ENCODE assay signal across 10 mouse cellular contexts in genomic region chr11:60509500-60509899, GRCm38 (mm10). TPM values are rescaled to one million over a fixed set of nuclear protein-coding genes. Genes with fewer than 3 reads are reported as not detected.
DNase-seq lines count a peak whose midpoint lies in the region; ATAC-seq and TF ChIP-seq lines count a peak whose summit lies in the region.
"Had no signal": no experiment of that assay in that cellular context is flagged by ENCODE, and none has a peak within 500 bp of the region (broad histone marks: within the 10 kb centered on the region; RNA-seq: fewer than 3 reads in every experiment).

No protein-coding gene starts in this region.

- peak overlapping the region; percentile 41 to 50 for H3K4me3 ChIP-seq in heart, embryonic 14.5 days (ENCODE audit: control insufficient read depth in 1 of 2, insufficient read depth in 1 of 2, low read depth in 1 of 2, low read length in 2 of 2)
- peak overlapping the region; percentile 37 for H3K4me3 ChIP-seq in hindbrain, embryonic 12.5 days
- peak overlapping the region; percentile 37 for H3K4me3 ChIP-seq in lung, embryonic 14.5 days (ENCODE audit: low read depth, low read length)
- H3K4me3 ChIP-seq: myocyte had no signal

- H3K36me3 ChIP-seq in heart, embryonic 14.5 days (ENCODE audit: control insufficient read depth, insufficient read depth, low read length) = no peaks in the 10 kb centered on the region
- no peaks in the 10 kb centered on the region for H3K36me3 ChIP-seq in hindbrain, embryonic 12.5 days
- no peaks in the 10 kb centered on the region for H3K36me3 ChIP-seq in lung, embryonic 14.5 days (ENCODE audit: insufficient read depth)

- TF ChIP-seq CTCF in lung, embryonic 14.5 days (IDR thresholded peaks at IDR 0.05; ENCODE audit: low read depth) = no peak

- no peaks in the 10 kb centered on the region for H3K9me3 ChIP-seq in heart, embryonic 14.5 days (ENCODE audit: control insufficient read depth, low read length)
- no peaks in the 10 kb centered on the region for H3K9me3 ChIP-seq in hindbrain, embryonic 12.5 days (replicated peaks)
- H3K9me3 ChIP-seq in lung, embryonic 14.5 days (ENCODE audit: low read depth, low read length) = no peaks in the 10 kb centered on the region

- H3K4me2 ChIP-seq in heart, embryonic 14.5 days (ENCODE audit: low read length) = peak overlapping the region; percentile 86
- H3K4me2 ChIP-seq in hindbrain, embryonic 12.5 days (replicated peaks) = peak overlapping the region; percentile 63
- peak overlapping the region; percentile 74 for H3K4me2 ChIP-seq in lung, embryonic 14.5 days

- H3K27me3 ChIP-seq in heart, embryonic 14.5 days (ENCODE audit: control insufficient read depth, insufficient read depth, low read length) = peaks cover 28% of the 10 kb centered on the region
- peaks cover 38% of the 10 kb centered on the region for H3K27me3 ChIP-seq in hindbrain, embryonic 12.5 days
- peaks cover 11% of the 10 kb centered on the region for H3K27me3 ChIP-seq in lung, embryonic 14.5 days (ENCODE audit: insufficient read depth, low read length)

- no peak overlapping the region for H3K27ac ChIP-seq in heart, embryonic 14.5 days (replicated peaks in 1 of 2; ENCODE audit: control insufficient read depth in 1 of 2, insufficient read depth in 1 of 2, low read depth in 2 of 2, low read length in 2 of 2)
- no peak overlapping the region for H3K27ac ChIP-seq in hindbrain, embryonic 12.5 days
- no peak overlapping the region for H3K27ac ChIP-seq in lung, embryonic 14.5 days (ENCODE audit: low read depth)

- 0 out of 2 replicates have a peak, but pooled peaks have one; percentile 33 for ATAC-seq in heart, embryonic 14.5 days (ENCODE audit: insufficient number of reproducible peaks, insufficient read depth, low FRiP score, low read depth)
- no peak for ATAC-seq in hindbrain, embryonic 12.5 days (ENCODE audit: low FRiP score)
- 0 out of 2 replicates have a peak, but pooled peaks have one; percentile 65 for ATAC-seq in lung, embryonic 14.5 days (ENCODE audit: insufficient read depth)
- ATAC-seq: Patski had no signal

- H3K4me1 ChIP-seq in heart, embryonic 14.5 days (ENCODE audit: control insufficient read depth in 2 of 2, insufficient read depth in 2 of 2, low read length in 2 of 2) = peaks cover 10 to 12% of the 10 kb centered on the region in 2 experiments; a peak in 3 of 4 replicates
- peaks cover 13% of the 10 kb centered on the region for H3K4me1 ChIP-seq in hindbrain, embryonic 12.5 days
- 0 out of 2 replicates have a peak, but pooled peaks cover 3% of the 10 kb centered on the region for H3K4me1 ChIP-seq in lung, embryonic 14.5 days (ENCODE audit: insufficient read depth)

- no peak for DNase-seq in heart, postnatal 4 days
- DNase-seq in embryo, embryonic 10 days (ENCODE audit: low spot score) = peak; percentile 41
- DNase-seq in lung, embryonic 14.5 days = peak; percentile 48
- peak; percentile 48 to 80 for DNase-seq in spleen, postnatal 4 days (ENCODE audit: low spot score in 2 of 2)
- no peak for DNase-seq in cerebellum, adult 11 months
- no peak for DNase-seq in T-cell, adult 2 months (ENCODE audit: low spot score)

- under 1% methylated on average over 25 of the region's 25 CpGs for WGBS in heart, embryonic 14.5 days
- WGBS in hindbrain, embryonic 12.5 days = 1% methylated on average over 25 of the region's 25 CpGs
- under 1% methylated on average over 25 of the region's 25 CpGs for WGBS in lung, embryonic 14.5 days

- peak overlapping the region; percentile 65 for H3K9ac ChIP-seq in heart, embryonic 14.5 days (ENCODE audit: low read length)
- peak overlapping the region; percentile 51 for H3K9ac ChIP-seq in hindbrain, embryonic 12.5 days
- peak overlapping the region; percentile 36 for H3K9ac ChIP-seq in lung, embryonic 14.5 days

RNA-seq across cellular contexts. Expression of gene Alkbh5, which starts 26.7 kb away (rescaled TPM):
- 33.9 and 39.3 TPM in 2 replicates for polyA plus RNA-seq in heart, embryonic 14.5 days (2014; fragmentation: Nextera tagmentation; extraction: Ambion mirVana)
- 10 to 100 TPM; 69.1 to 71.9 TPM for total RNA-seq in heart, postnatal 4 days (2021)
- polyA plus RNA-seq in hindbrain, embryonic 12.5 days (2016; fragmentation: Nextera tagmentation; extraction: Ambion mirVana) = 35.1 and 37.8 TPM in 2 replicates
- 32.3 and 33.5 TPM in 2 replicates for polyA plus RNA-seq in lung, embryonic 14.5 days (2014; fragmentation: Nextera tagmentation; extraction: Ambion mirVana)

RNA-seq across cellular contexts. Expression of gene Myo15, which starts 40.4 kb away (rescaled TPM):
- polyA plus RNA-seq in heart, embryonic 14.5 days (2014; fragmentation: Nextera tagmentation; extraction: Ambion mirVana) = 0.01 and 0.03 TPM in 2 replicates
- under 1 TPM in 1 of 2 experiments, not detected in 1; 0.14 TPM for total RNA-seq in heart, postnatal 4 days (2021)
- polyA plus RNA-seq in hindbrain, embryonic 12.5 days (2016; fragmentation: Nextera tagmentation; extraction: Ambion mirVana) = 0.30 TPM in 2 replicates
- polyA plus RNA-seq in lung, embryonic 14.5 days (2014; fragmentation: Nextera tagmentation; extraction: Ambion mirVana) = 0.03 and 0.08 TPM in 2 replicates
- polyA plus RNA-seq: myocyte had no signal

RNA-seq across cellular contexts. Expression of gene Drg2, which starts 55.1 kb away (rescaled TPM):
- polyA plus RNA-seq in heart, embryonic 14.5 days (2014; fragmentation: Nextera tagmentation; extraction: Ambion mirVana) = 65.4 and 67.1 TPM in 2 replicates
- 10 to 100 TPM; 42.7 to 44.0 TPM for total RNA-seq in heart, postnatal 4 days (2021)
- 94.4 and 96.7 TPM in 2 replicates for polyA plus RNA-seq in hindbrain, embryonic 12.5 days (2016; fragmentation: Nextera tagmentation; extraction: Ambion mirVana)
- 105 and 109 TPM in 2 replicates for polyA plus RNA-seq in lung, embryonic 14.5 days (2014; fragmentation: Nextera tagmentation; extraction: Ambion mirVana)

Comparison
In these comparisons a context has a peak if more than half of its experiments do, and no peak if none do; other contexts are left out.
1. DNase-seq: peak in embryo, embryonic 10 days (single experiment), lung, embryonic 14.5 days (single experiment) and spleen, postnatal 4 days (2 of 2); none in heart, postnatal 4 days (single experiment), cerebellum, adult 11 months (single experiment) and T-cell, adult 2 months (single experiment).
2. Peak in every context shown above with its lines, with median percentiles within 50 percentile points of each other: H3K4me2 ChIP-seq, H3K4me3 ChIP-seq and H3K9ac ChIP-seq.